In the genomic region with DNA sequence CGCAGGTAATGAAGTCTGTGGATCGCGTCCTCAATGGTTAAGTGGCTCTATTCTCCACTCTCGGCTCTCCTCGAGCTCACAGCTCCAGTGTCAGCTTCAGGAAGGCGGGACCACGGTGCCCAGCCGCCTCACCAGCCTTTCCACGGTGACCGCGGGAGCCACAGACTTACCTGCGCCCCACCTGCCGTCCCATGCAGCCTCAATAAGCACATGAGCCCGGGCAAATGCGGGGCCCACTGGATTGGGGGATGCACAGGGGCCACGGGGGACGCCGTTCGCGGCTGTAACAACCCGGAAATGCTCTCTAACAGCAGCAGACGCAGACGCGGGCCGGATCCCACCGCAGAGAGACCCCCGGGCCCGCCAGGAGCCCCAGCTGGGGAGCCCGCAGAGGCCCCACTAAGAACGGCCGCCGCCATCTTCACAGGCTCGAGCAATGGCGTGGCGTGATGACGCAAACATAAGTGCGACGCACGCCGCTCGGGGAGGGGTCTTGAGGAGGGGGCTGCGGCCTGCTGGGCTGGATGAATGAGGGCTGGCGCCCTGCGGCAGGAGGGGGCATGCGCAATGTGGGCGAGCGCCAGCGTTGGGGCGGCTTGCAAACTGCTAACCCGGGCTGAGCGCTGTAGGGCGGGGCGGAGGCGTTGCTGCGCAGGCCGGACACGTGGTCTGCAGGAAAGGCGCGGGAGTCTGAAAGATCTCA, we compare ENCODE assay signal across 7 mouse cellular contexts. TPM values are rescaled to one million over a fixed set of nuclear protein-coding genes. Genes with fewer than 3 reads are reported as not detected.
A peak's percentile ranks its signal among the peaks of the same experiment; 100 is the strongest.
DNase-seq lines count a peak whose midpoint lies in the region; ATAC-seq lines count a peak whose summit lies in the region.

A gene (minus strand): TSS at position 438 of the 703 bp plus-strand sequence.

- peak; percentile 93 for DNase-seq in adrenal gland, adult 2 months
- peak; percentile 94 for DNase-seq in embryo, embryonic 11.5 days (ENCODE audit: low read depth, low spot score)
- peak; percentile 83 to 90 for DNase-seq in gastrocnemius, postnatal 4 days (ENCODE audit: low spot score in 2 of 2)
- peak; percentile 90 to 92 for DNase-seq in left cerebral cortex, postnatal 36 days (ENCODE audit: low spot score in 2 of 2)
- DNase-seq in midbrain, embryonic 11.5 days (ENCODE audit: low spot score, missing footprints): peak; percentile 100
- peak; percentile 62 for DNase-seq in skeletal muscle tissue, adult 2 months (ENCODE audit: low read depth, low spot score)

- peaks cover 23% of the 10 kb centered on the region for H3K4me1 ChIP-seq in intestine, embryonic 16.5 days (ENCODE audit: control insufficient read depth, insufficient read depth, low read length)
- H3K4me1 ChIP-seq in midbrain, embryonic 11.5 days (ENCODE audit: control insufficient read depth, insufficient read depth, low read length): peaks cover 7% of the 10 kb centered on the region

- H3K36me3 ChIP-seq in intestine, embryonic 16.5 days (ENCODE audit: control insufficient read depth, insufficient read depth, low read length): no peaks in the 10 kb centered on the region
- no peaks in the 10 kb centered on the region for H3K36me3 ChIP-seq in midbrain, embryonic 11.5 days (ENCODE audit: control insufficient read depth, insufficient read depth, low read length)

- H3K27me3 ChIP-seq in intestine, embryonic 16.5 days (replicated peaks; ENCODE audit: control insufficient read depth, insufficient read depth, low read length): no peaks in the 10 kb centered on the region
- H3K27me3 ChIP-seq in midbrain, embryonic 11.5 days (ENCODE audit: control insufficient read depth, insufficient read depth, low read length): no peaks in the 10 kb centered on the region

- H3K9ac ChIP-seq in intestine, embryonic 16.5 days (ENCODE audit: low read depth, low read length): peak within 1 kb of the TSS; percentile 99
- H3K9ac ChIP-seq in midbrain, embryonic 11.5 days (ENCODE audit: low read length): peak within 1 kb of the TSS; percentile 98

- ATAC-seq in intestine, embryonic 16.5 days: peak; percentile 95
- peak; percentile 99 for ATAC-seq in midbrain, embryonic 11.5 days (ENCODE audit: low FRiP score)

- intact Hi-C loops in left cerebral cortex, postnatal 36 days (cut with DNase I): loop anchor here (5.0 to 10.0 kb wide), 3 partner anchors 98 to 355 kb away; a partner anchor contains a TSS

- H3K27ac ChIP-seq in intestine, embryonic 16.5 days (ENCODE audit: low read length): peak within 1 kb of the TSS; percentile 83
- peak within 1 kb of the TSS; percentile 25; the same call in 1 of the 2 replicates for H3K27ac ChIP-seq in midbrain, embryonic 11.5 days (ENCODE audit: low read depth, low read length)

- peak within 1 kb of the TSS; percentile 98 for H3K4me3 ChIP-seq in intestine, embryonic 16.5 days (ENCODE audit: low read length)
- peak within 1 kb of the TSS; percentile 97 for H3K4me3 ChIP-seq in midbrain, embryonic 11.5 days (ENCODE audit: low read depth, low read length)

- WGBS in intestine, embryonic 16.5 days: under 1% methylated on average over 59 of the region's 59 CpGs
- under 1% methylated on average over 59 of the region's 59 CpGs for WGBS in midbrain, embryonic 11.5 days

- no peaks in the 10 kb centered on the region for H3K9me3 ChIP-seq in intestine, embryonic 16.5 days (ENCODE audit: control insufficient read depth, low read length)
- H3K9me3 ChIP-seq in midbrain, embryonic 11.5 days (ENCODE audit: control insufficient read depth, low read length): no peaks in the 10 kb centered on the region

- peak within 1 kb of the TSS; percentile 91 for H3K4me2 ChIP-seq in intestine, embryonic 16.5 days (ENCODE audit: low read depth, low read length)
- peak within 1 kb of the TSS; percentile 76 for H3K4me2 ChIP-seq in midbrain, embryonic 11.5 days

RNA-seq across cellular contexts. Expression of the gene that starts here (rescaled TPM):
- total RNA-seq in adrenal gland, adult 2 months (2021): 10 to 100 TPM; 15.4 to 22.2 TPM
- 25.0 and 39.1 TPM in 2 replicates for polyA plus RNA-seq in adrenal gland, adult 2 months (2012; rRNA removed)
- 10 to 100 TPM; 26.1 to 26.5 TPM for total RNA-seq in gastrocnemius, postnatal 4 days (2021)
- polyA plus RNA-seq in intestine, embryonic 16.5 days (2015; fragmentation: Nextera tagmentation; extraction: Ambion mirVana): 29.1 and 31.5 TPM in 2 replicates
- total RNA-seq in left cerebral cortex, postnatal 36 days (2021): 10 to 100 TPM; 35.5 to 37.0 TPM
- polyA plus RNA-seq in midbrain, embryonic 11.5 days (2014; fragmentation: Nextera tagmentation; extraction: Ambion mirVana): 32.5 and 33.7 TPM in 2 replicates

Comparison
In these comparisons a context has a peak if more than half of its experiments do, and no peak if none do; other contexts are left out.
1. Peak in every context shown above with its lines: DNase-seq, ATAC-seq, H3K4me3 ChIP-seq and H3K27ac ChIP-seq.